Mouse (Mus musculus) right cerebral cortex, adult 2 months (tissue): ENCODE results near the gene Ttc36.

Experiments
- DNase-seq, 2 experiments: peaks; one replicate each; pipeline ENCODE4 v3.0.0; 2021 to 2022; ENCODE audit warnings: low spot score in 2 of 2

Ttc36 gene

GRCm38 (mm10) chr9:44802808-44803450 lies at the start of gene Ttc36:
Gene Ttc36 (minus strand): TSS chr9:44803072.
- DNase-seq = no peak

DNA sequence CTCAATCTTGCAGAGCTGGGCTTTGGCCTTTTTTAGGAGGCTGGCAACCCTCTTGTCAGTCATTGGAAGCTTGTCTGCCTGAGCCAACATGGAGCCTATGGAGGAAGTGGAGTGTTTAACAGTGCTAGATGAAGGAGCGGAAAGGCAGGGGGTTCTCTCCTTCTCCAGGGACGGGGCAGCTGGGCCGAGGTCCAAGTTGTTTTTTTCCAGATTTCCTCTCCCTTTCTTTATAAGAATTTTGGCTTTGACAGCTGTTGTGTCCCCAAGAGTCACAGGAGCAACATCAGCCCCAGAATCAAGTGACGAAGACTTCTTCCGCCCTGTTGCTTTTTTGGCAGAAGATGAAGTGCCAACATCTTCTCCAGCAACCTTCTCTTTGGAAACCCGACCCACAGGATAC lies 44.6 kb upstream of the Ttc36 start:
- DNase-seq = no peak

DNA sequence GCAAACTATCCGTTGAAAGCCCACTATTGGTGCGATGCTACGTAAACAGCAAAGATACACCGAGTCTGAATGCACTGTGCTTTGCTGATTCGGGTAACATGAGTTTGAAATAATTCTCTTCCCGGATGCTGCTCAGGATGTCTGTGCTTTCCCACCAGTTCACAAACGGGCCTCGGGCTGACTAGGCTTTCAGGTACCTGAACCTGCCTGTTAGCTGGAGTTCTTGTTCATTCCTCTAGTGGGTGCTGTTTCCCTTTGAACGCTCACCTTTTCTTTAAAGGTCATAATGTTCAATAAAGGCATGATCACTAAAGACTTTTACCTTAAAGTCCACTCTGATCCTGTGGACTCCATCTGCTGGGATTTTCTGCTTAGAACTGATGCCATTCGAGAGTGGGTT lies 38.4 kb upstream of the Ttc36 start:
- no peak for DNase-seq

- DNase-seq = peak; percentile 71 to 79
These were observed 33.6 kb upstream of the Ttc36 start for GRCm38 (mm10) chr9:44836439-44836838.

GRCm38 (mm10) chr9:44832356-44832755 lies 29.5 kb upstream of the Ttc36 start:
- DNase-seq = no peak

- no peak for DNase-seq
These were observed 27.6 kb upstream of the Ttc36 start for GRCm38 (mm10) chr9:44830506-44830905.

DNA sequence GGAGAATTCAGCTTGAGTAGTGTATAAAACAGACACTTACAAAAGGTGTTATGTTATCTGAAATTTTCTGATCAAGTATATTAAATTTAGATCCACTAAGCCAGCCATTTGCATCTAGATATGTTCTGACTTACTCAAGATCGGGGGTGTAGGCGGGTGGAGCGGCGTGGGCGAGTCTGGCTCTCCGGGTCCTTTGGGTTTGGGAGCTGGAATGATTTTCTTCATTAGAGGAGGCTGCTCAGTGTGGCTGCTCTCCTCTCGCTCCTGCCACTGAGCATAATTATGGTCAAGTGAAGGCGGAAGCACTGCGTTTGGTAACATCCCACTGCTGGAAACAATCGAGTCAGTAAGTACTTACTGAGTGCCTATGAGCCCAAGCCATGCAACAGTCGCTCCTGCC lies 26.1 kb upstream of the Ttc36 start:
- peak; percentile 58 to 68 for DNase-seq

GRCm38 (mm10) chr9:44826660-44827059 lies 23.8 kb upstream of the Ttc36 start:
- DNase-seq = no peak

GRCm38 (mm10) chr9:44819920-44820827 lies 17.3 kb upstream of the Ttc36 start:
- no peak for DNase-seq

DNA sequence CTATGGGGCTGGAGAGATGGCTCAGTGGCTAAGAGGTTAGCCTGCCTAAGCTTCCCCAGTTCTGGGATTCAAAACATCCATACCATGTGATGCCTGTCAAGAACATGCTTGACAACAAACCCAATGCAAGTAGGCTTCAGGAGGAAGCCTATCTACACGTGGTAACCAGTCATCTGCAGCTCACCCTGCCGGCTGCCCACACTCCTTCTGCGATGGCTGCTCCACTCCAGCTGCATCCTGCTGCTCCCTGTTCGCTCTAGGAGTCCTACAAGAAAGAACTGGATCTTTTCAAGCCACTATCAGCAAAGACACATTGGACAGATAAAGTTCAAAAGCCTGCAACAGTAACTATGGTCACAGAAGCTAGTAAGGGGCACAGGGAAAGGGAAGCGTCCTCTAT lies 14.7 kb upstream of the Ttc36 start:
- no peak for DNase-seq

DNA sequence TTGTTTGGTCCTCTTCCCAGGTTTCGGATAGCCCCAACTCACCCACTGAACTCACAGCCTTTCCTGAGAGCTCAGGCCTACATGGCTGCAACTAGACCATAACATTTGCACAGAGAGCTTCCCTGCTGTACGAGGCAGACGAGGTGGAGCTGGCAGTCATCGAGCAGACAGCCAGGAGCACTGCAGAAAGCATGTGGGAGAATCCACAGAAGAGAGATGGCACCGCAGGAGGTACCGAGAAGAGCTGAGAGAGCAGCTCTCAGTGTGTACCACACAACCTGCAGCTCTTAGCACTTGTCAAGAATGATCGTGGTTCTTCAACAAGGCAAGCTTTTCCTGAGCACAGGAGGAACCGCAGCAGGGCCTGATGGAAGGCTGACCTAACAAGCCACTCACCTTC lies 11.3 kb upstream of the Ttc36 start:
- no peak for DNase-seq

- no peak for DNase-seq
These were observed 7.4 kb upstream of the Ttc36 start for GRCm38 (mm10) chr9:44810316-44810715.

- DNase-seq = no peak
These were observed 4.9 kb upstream of the Ttc36 start for GRCm38 (mm10) chr9:44807778-44808177.

GRCm38 (mm10) chr9:44807141-44807540 lies 4.3 kb upstream of the Ttc36 start:
- DNase-seq = no peak

DNA sequence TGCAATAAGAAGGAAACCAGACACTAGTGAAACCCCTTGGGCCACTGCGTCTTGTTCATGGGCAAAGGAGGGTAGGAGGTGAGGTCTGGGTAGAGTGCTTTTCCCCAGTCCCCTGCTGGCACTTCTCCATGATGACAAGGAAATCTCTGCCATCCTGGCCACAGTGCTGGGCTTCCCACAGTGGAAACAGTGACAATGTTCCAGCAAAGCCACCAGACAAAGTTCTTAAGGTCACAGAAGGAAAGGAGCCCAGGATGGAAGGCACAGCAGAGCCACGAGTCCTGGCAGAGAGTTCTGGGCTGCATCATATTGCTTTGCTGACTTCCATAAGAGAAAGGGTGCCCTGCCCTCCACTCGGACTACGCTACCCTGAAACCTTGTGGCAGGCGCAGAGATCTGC lies 2.7 kb upstream of the Ttc36 start:
- no peak for DNase-seq

DNA sequence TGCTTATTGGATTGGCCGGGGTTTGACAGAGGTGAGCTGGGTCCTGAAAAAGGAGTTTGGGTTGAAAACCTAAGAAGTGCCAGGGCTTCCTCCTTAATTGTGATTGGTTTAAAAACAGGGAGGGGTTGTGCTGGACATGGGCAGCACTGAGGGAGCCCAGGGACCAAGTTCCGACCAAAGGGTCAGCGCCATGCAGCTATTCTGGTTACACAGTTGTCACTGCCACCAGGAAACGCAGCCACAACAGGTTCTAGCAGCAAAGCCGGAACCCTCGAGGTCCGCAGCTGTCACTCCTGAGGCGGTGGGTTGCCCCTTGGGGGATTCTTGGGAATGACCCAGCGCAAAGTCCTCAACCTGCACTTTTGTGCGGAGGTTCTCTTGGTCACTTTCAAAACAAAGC lies 1.8 kb upstream of the Ttc36 start:
- DNase-seq = no peak

GRCm38 (mm10) chr9:44801669-44802068 lies 1.2 kb downstream of the Ttc36 start:
- no peak for DNase-seq

DNA sequence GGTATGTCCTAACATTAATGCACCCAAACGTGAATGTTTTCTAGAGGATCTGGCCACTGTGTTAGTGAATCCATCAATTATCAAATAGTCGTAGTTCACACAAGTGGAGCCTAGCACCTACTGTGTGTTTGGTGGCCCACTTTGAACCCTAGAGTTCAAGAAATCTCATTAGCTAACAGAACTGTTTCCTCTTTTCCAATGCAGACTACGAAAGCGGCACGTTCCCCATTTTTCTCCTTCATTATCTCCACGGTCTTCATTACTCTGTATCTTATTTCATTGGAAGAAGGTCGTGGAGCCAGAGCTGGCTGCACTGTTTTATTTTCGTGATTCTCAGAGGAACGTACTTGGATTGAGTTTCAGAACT lies 2.9 kb downstream of the Ttc36 start:
- DNase-seq = no peak

- peak; percentile 87 to 89 for DNase-seq
These were observed 3.5 kb downstream of the Ttc36 start, which contains the start of gene Tmem25 for GRCm38 (mm10) chr9:44799102-44799957. Gene Tmem25 (minus strand): TSS chr9:44799307.

- DNase-seq = no peak
These were observed 4.6 kb downstream of the Ttc36 start for GRCm38 (mm10) chr9:44798298-44798697.

GRCm38 (mm10) chr9:44792842-44793241 lies 10.0 kb downstream of the Ttc36 start:
- DNase-seq = no peak
